Mouse (Mus musculus) cortical plate, adult 2 months (tissue): ENCODE data around the gene B9d2. TPM values are rescaled to one million over a fixed set of nuclear protein-coding genes. Genes with fewer than 3 reads are reported as not detected.
A peak's percentile ranks its signal among the peaks of the same experiment; 100 is the strongest.

Source experiments
- H3K27ac ChIP-seq: fragments of 200-500 bp; 2 replicates; pipeline ENCODE4 v1.5.1; 2012; ENCODE audit warnings: low read length, control low read depth, inconsistent platforms; ENCODE audit not compliant: insufficient read depth
- H3K4me1 ChIP-seq: fragments of 200-500 bp; 2 replicates; pipeline ENCODE4 v1.6.1; 2011; ENCODE audit warnings: low read length; ENCODE audit not compliant: control insufficient read depth, insufficient read depth
- H3K4me3 ChIP-seq: fragments of 200-500 bp; 2 replicates; pipeline ENCODE4 v1.5.1; 2011; ENCODE audit warnings: mild to moderate bottlenecking, low read length, control low read depth; ENCODE audit not compliant: insufficient read depth
- CTCF ChIP-seq: fragments of 200-500 bp; IDR thresholded peaks from 2 replicates; pipeline ENCODE4 v1.5.1; 2011; ENCODE audit warnings: mild to moderate bottlenecking, control low read depth, low read length; ENCODE audit not compliant: insufficient read depth; ENCODE audit errors: extremely low read depth
- POLR2A ChIP-seq: fragments of 200-500 bp; IDR thresholded peaks from 2 replicates; pipeline ENCODE4 v1.6.1; 2011; ENCODE audit warnings: mild to moderate bottlenecking, low read length, control low read depth; ENCODE audit not compliant: insufficient read depth; ENCODE audit errors: extremely low read depth
- polyA plus RNA-seq: library from polyadenylated mRNA; depleted of rRNA; stranded (reverse); fragments of >200 nt; gene quantifications from 2 replicates; pipeline ENCODE4 v1.2.3, GENCODE M21; 2012

The B9d2 gene
- polyA plus RNA-seq, 1 experiment, result 42.4 TPM

- Histone ChIP-seq H3K27ac (no peak overlapping the region), H3K4me3 (no peak overlapping the region), H3K4me1 (peaks cover 4% of the 10 kb centered on the region; the same call in 1 of the 2 replicates)
- TF ChIP-seq CTCF (no peak), POLR2A (no peak)
Observed at GRCm38 (mm10) chr7:25683474-25684180, 3.0 kb downstream of the B9d2 start.

GRCm38 (mm10) chr7:25684659-25685058 lies 4.1 kb downstream of the B9d2 start:
- no peak for TF ChIP-seq POLR2A
- no peak for TF ChIP-seq CTCF
- Histone ChIP-seq H3K27ac (no peak overlapping the region), H3K4me1 (peaks cover 4% of the 10 kb centered on the region; the same call in 1 of the 2 replicates), H3K4me3 (no peak overlapping the region)

DNA sequence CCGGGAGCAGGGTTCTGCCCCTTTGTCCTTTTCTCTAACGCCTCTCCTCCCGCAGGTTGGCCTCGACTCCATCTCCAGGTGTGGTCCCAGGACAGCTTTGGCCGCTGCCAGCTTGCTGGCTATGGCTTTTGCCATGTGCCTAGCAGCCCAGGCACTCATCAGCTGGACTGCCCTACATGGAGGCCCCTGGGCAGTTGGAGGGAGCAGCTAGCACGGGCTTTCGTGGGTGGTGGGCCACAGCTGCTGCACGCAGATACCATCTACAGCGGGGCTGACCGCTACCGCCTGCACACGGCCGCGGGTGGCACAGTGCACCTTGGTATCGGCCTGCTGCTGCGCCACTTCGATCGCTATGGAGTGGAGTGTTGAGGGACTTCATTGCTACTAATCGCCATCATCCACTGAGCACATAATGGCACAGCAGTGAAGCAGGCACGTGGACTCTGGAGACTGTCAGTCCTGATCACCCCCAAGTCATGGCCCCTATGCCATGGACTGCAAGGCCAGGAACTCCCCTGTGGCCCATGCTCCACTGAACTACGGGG lies 5.4 kb downstream of the B9d2 start:
- Histone ChIP-seq H3K4me1 (peaks cover 4% of the 10 kb centered on the region; the same call in 1 of the 2 replicates), H3K27ac (no peak overlapping the region), H3K4me3 (no peak overlapping the region)
- TF ChIP-seq CTCF, result no peak
- no peak for TF ChIP-seq POLR2A

DNA sequence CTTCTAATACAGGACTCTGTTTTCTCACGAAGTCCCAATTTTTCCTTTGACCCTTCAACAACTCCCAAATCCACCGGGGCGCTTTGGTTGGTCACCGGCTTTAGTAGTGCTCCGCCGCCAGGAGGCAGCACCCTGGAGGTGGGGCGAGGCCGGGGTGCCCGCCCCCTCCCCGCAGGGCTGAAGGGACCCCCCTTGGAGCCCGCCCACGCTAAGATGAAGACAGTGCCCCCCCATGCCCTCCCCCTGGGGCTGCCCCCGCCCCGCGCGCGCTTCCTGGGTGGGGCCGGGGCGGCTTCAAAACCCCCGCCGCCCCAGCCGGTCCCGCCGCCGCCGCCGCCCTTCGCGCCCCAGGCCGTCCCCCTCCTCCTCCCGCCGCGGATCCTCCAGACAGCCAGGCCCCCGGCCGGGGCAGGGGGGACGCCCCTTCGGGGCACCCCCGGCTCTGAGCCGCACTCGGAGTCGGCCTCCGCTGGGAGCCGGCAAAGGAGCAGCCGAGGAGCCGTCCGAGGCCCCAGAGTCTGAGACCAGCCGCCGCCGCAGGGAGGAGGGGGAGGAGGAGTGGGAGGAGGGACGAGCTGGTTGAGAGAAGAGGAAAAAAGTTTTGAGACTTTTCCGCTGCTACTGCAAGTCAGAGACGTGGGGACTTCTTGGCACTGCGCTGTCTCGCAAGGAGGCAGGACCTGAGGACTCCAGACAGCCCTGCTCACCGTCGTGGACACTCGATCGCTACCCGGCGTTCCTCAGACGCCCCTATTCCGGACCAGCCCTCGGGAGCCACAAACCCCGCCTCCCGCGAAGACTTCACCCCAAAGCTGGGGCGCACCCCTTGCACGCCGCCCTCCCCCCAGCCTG lies 6.3 kb downstream of the B9d2 start, which contains the start of gene Tgfb1:
Tgfb1 (plus strand) TSS at position 323 of the 852 bp plus-strand sequence.
- no peak for TF ChIP-seq POLR2A
- peak; percentile 14; the same call in 1 of the 2 replicates for TF ChIP-seq CTCF
- Histone ChIP-seq H3K4me1 (peaks cover 2% of the 10 kb centered on the region; the same call in 1 of the 2 replicates), H3K4me3 (peak within 1 kb of the TSS; percentile 38), H3K27ac (no peak within 1 kb of the TSS)

DNA sequence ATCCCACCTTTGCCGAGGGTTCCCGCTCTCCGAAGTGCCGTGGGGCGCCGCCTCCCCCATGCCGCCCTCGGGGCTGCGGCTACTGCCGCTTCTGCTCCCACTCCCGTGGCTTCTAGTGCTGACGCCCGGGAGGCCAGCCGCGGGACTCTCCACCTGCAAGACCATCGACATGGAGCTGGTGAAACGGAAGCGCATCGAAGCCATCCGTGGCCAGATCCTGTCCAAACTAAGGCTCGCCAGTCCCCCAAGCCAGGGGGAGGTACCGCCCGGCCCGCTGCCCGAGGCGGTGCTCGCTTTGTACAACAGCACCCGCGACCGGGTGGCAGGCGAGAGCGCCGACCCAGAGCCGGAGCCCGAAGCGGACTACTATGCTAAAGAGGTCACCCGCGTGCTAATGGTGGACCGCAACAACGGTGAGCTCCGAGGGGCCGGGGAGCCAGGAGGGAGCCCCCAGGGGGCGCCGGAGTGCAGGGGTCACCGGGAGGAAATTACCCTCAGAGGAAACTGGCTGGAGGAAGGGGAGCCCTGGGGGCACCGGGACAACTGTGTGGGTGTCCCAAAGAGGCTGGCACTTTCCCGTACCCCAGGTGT lies 7.3 kb downstream of the B9d2 start:
- H3K4me1 ChIP-seq, result peaks cover 2% of the 10 kb centered on the region; the same call in 1 of the 2 replicates
- H3K27ac ChIP-seq, result no peak overlapping the region
- H3K4me3 ChIP-seq, result peak overlapping the region; percentile 38
- TF ChIP-seq POLR2A, result no peak
- no peak for TF ChIP-seq CTCF

DNA sequence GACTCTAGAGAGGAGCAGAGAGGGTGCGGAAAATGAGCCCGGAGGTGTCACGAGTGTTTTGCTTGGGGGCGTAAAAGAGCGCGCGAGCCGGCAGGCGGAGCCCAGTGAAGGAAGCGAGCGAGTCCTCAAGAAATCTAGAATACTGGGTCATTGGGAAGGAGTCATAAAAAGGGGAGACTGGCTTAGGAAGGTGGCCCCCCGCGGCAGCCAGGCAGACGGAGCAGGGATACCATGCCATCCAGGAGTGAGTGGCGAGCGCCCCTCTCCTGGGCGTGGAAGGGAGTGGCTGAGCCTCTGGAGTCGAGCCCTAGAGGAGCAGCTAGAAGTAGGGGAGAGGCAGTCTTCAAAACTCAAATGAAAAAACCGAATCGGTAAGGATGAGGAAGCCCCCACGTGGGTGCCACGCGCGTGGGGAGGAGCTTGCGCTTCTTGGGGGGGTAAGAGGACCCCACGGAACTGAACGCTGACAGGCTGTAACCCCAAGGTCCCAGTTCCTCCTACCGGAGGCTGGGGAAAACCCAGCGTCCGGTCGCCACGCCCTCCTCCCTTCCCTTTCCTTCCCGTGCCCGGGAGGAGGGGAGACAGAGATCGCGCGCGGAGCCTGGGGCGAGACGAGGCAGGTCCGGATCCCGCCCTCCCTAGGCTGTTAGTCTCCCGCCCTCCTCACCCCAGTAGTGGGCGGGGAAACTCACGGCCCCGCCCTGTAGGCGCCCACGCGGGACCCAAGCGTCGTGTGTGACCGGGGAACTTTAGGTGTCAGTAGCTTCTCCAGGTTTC lies 8.4 kb downstream of the B9d2 start:
- TF ChIP-seq POLR2A (no peak), CTCF (no peak)
- H3K4me1 ChIP-seq, result peaks cover 2% of the 10 kb centered on the region; the same call in 1 of the 2 replicates
- H3K4me3 ChIP-seq, result peak overlapping the region; percentile 28
- H3K27ac ChIP-seq, result no peak overlapping the region

- Histone ChIP-seq H3K4me1 (peaks cover 2% of the 10 kb centered on the region; the same call in 1 of the 2 replicates), H3K4me3 (peak overlapping the region; percentile 28; the same call in 1 of the 2 replicates), H3K27ac (no peak overlapping the region)
- no peak for TF ChIP-seq CTCF
Observed at GRCm38 (mm10) chr7:25689603-25690021, 9.0 kb downstream of the B9d2 start.

DNA sequence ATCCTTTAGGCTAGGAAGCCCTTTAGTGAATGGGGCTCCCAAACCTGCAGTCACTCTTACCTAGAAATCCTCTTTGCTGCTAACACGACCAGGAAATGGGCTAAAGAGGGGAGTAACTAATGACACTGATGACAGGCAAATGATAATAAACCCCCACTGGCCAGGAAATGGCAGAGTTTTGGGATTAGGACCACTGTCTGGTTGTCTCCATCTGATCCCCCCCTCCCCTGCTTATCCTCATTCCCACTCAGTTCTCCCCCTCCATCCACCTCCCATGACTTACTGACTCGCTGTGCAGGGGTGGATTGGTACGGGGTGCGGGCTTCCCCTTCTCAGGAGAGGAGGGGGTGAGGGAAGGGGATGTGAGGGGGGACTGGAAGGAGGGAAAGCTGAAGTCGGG lies 9.5 kb downstream of the B9d2 start:
- TF ChIP-seq POLR2A (no peak), CTCF (no peak)
- Histone ChIP-seq H3K4me3 (no peak overlapping the region), H3K4me1 (peaks cover 2% of the 10 kb centered on the region; the same call in 1 of the 2 replicates), H3K27ac (no peak overlapping the region)

- Histone ChIP-seq H3K27ac (no peak overlapping the region), H3K4me3 (no peak overlapping the region), H3K4me1 (no peaks in the 10 kb centered on the region)
- TF ChIP-seq POLR2A (no peak), CTCF (no peak)
Observed at GRCm38 (mm10) chr7:25694104-25694503, 13.5 kb downstream of the B9d2 start.

DNA sequence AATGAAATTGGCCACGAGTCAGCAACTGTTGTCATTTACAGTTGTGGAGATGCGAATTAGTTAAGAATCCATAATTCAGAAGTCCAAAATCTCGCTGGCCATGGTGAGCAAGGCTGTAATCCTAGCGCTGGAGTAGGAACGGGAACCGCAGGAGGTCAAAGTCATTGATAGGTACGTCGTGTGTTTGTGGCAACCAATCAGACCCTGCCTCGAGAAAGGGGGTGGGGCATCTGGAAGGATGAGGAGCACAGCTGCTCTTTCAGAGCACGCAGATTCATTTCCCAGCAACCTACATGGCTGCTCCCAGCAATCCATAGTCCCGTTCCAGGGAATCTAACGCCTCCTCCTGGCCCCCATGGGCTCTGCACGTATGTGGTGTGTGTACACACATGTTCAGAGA lies 19.3 kb downstream of the B9d2 start:
- Histone ChIP-seq H3K27ac (no peak overlapping the region), H3K4me3 (no peak overlapping the region), H3K4me1 (no peaks in the 10 kb centered on the region)
- no peak for TF ChIP-seq POLR2A
